Mouse (Mus musculus): Measurements from ENCODE around the gene Lpp.

GRCm38 (mm10) chr16:24447666-24448492 lies 54.6 kb downstream of the Lpp start:
- TF ChIP-seq POLR2A (IDR thresholded peaks at IDR 0.05; ENCODE audit: low read depth, low read length) (peak; percentile 67), CTCF (IDR thresholded peaks at IDR 0.05; ENCODE audit: borderline replicate concordance, insufficient read depth, low read length) (no peak)
